Mouse (Mus musculus) heart, embryonic 13.5 days (tissue): Measurements from ENCODE around the gene Slc23a2. TPM values are rescaled to one million over a fixed set of nuclear protein-coding genes. Genes with fewer than 3 reads are reported as not detected.
A peak's percentile ranks its signal among the peaks of the same experiment; 100 is the strongest.

Experiments
- ATAC-seq: fragments of 200-750 bp; cut with Nextera tagmentation; 2 replicates; pipeline ENCODE4 v1.8.0; 2017; ENCODE audit warnings: moderate TSS enrichment; ENCODE audit not compliant: insufficient number of reproducible peaks, low FRiP score, low TSS enrichment; ENCODE audit errors: extremely low read depth
- H3K27ac ChIP-seq: fragments of 300-500 bp; sonication (generic); replicated peaks from 2 replicates; pipeline ENCODE4 v1.5.1; 2015; ENCODE audit warnings: moderate library complexity, mild to moderate bottlenecking, inconsistent platforms
- H3K27me3 ChIP-seq: fragments of 300-500 bp; sonication (generic); replicated peaks from 2 replicates; pipeline ENCODE4 v1.6.1; 2015; ENCODE audit warnings: mild to moderate bottlenecking, inconsistent platforms
- H3K36me3 ChIP-seq: fragments of 300-500 bp; sonication (generic); 2 replicates; pipeline ENCODE4 v1.6.1; 2015; ENCODE audit warnings: mild to moderate bottlenecking, inconsistent platforms
- H3K4me1 ChIP-seq: fragments of 300-500 bp; sonication (generic); 2 replicates; pipeline ENCODE4 v1.6.1; 2015; ENCODE audit warnings: inconsistent platforms
- H3K4me2 ChIP-seq: fragments of 300-500 bp; sonication (generic); 2 replicates; pipeline ENCODE4 v1.6.1; 2015; ENCODE audit warnings: inconsistent platforms, mild to moderate bottlenecking, moderate library complexity
- H3K4me3 ChIP-seq: fragments of 300-500 bp; sonication (generic); 2 replicates; pipeline ENCODE4 v1.5.1; 2015; ENCODE audit warnings: moderate library complexity, mild to moderate bottlenecking, inconsistent platforms
- H3K9ac ChIP-seq: fragments of 300-500 bp; sonication (generic); 2 replicates; pipeline ENCODE4 v1.6.1; 2015; ENCODE audit warnings: inconsistent platforms, mild to moderate bottlenecking, moderate library complexity
- H3K9me3 ChIP-seq: fragments of 300-500 bp; sonication (generic); 2 replicates; pipeline ENCODE4 v1.6.1; 2016; ENCODE audit warnings: inconsistent platforms
- WGBS: fragments of 180-500 bp; shearing (Covaris S2); methylation state at CpG from one replicate; pipeline ENCODE4 v1.1.7; 2015; ENCODE audit warnings: mixed read lengths; 5-methylcytosine and 5-hydroxymethylcytosine counted together
- polyA plus RNA-seq: library from polyadenylated mRNA; unstranded; fragments of >200 nt; fragmentation: Nextera tagmentation; extraction: Ambion mirVana; gene quantifications from 2 replicates; pipeline ENCODE4 v1.2.1, GENCODE M21; 2015

Slc23a2 gene
- polyA plus RNA-seq, 1 experiment from 2014 or later, result 9.2 TPM

- 82% methylated on average over 10 of the region's 10 CpGs for WGBS
- no peak overlapping the region for H3K4me2 ChIP-seq
- H3K4me1 ChIP-seq, result no peaks in the 10 kb centered on the region
- no peak overlapping the region for H3K9ac ChIP-seq
- H3K36me3 ChIP-seq, result peaks cover 55% of the 10 kb centered on the region
- ATAC-seq, result no peak
- H3K27me3 ChIP-seq, result no peaks in the 10 kb centered on the region
- no peak overlapping the region for H3K27ac ChIP-seq
- H3K9me3 ChIP-seq, result no peaks in the 10 kb centered on the region
- H3K4me3 ChIP-seq, result no peak overlapping the region
These were observed 74.7 kb downstream of the Slc23a2 start for GRCm38 (mm10) chr2:132069985-132070735.

- Histone ChIP-seq H3K4me2 (no peak overlapping the region; the same call in 1 of the 2 replicates), H3K36me3 (peaks cover 43% of the 10 kb centered on the region), H3K4me3 (no peak overlapping the region), H3K4me1 (peaks cover 16% of the 10 kb centered on the region), H3K9ac (0 out of 2 replicates have a peak overlapping the region, but pooled peaks have one; percentile 56), H3K9me3 (no peaks in the 10 kb centered on the region), H3K27me3 (no peaks in the 10 kb centered on the region), H3K27ac (peak overlapping the region; percentile 61)
- 62% methylated on average over 11 of the region's 11 CpGs for WGBS
- ATAC-seq, result no peak
These were observed 80.6 kb downstream of the Slc23a2 start for GRCm38 (mm10) chr2:132064185-132064831.

- H3K27me3 ChIP-seq, result no peaks in the 10 kb centered on the region
- no peak for ATAC-seq
- H3K4me3 ChIP-seq, result no peak overlapping the region
- WGBS, result 79% methylated on average over 3 of the region's 3 CpGs
- H3K4me1 ChIP-seq, result peaks cover 16% of the 10 kb centered on the region
- 0 out of 2 replicates have a peak overlapping the region, but pooled peaks have one; percentile 56 for H3K9ac ChIP-seq
- no peak overlapping the region; the same call in 1 of the 2 replicates for H3K4me2 ChIP-seq
- H3K27ac ChIP-seq, result peak overlapping the region; percentile 61
- H3K9me3 ChIP-seq, result no peaks in the 10 kb centered on the region
- peaks cover 49% of the 10 kb centered on the region for H3K36me3 ChIP-seq
These were observed 81.1 kb downstream of the Slc23a2 start for GRCm38 (mm10) chr2:132063776-132064175.

GRCm38 (mm10) chr2:132061884-132062283 lies 83.0 kb downstream of the Slc23a2 start:
- Histone ChIP-seq H3K36me3 (peaks cover 63% of the 10 kb centered on the region), H3K27ac (no peak overlapping the region), H3K9me3 (no peaks in the 10 kb centered on the region), H3K4me3 (no peak overlapping the region), H3K27me3 (no peaks in the 10 kb centered on the region), H3K4me2 (no peak overlapping the region), H3K4me1 (peaks cover 16% of the 10 kb centered on the region), H3K9ac (no peak overlapping the region)
- WGBS, result 94% methylated on average over 11 of the region's 11 CpGs
- ATAC-seq, result no peak

DNA sequence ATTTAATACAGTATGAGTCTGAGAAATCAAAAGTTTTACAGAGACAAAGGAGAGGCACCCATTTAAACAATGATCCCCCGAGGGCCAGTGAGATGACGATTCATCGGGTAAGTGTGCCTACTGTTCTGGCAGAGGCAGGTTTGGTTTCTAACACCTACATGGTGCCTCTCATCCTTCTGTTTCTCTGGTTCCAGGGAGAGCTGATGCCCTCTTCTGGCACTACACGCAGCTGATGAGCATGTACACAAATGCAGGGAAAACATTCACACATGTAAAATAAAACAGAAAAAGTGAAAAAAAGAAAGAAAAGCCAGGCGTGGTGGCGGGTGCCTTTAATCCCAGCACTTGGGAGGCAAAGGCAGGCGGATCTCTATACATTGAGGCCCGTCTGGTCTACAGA lies 85.0 kb downstream of the Slc23a2 start:
- Histone ChIP-seq H3K27me3 (no peaks in the 10 kb centered on the region), H3K36me3 (peaks cover 66% of the 10 kb centered on the region), H3K9me3 (no peaks in the 10 kb centered on the region), H3K27ac (no peak overlapping the region), H3K4me2 (no peak overlapping the region), H3K4me1 (peaks cover 34% of the 10 kb centered on the region), H3K9ac (no peak overlapping the region), H3K4me3 (no peak overlapping the region)
- WGBS, result 91% methylated on average over 8 of the region's 8 CpGs
- no peak for ATAC-seq

DNA sequence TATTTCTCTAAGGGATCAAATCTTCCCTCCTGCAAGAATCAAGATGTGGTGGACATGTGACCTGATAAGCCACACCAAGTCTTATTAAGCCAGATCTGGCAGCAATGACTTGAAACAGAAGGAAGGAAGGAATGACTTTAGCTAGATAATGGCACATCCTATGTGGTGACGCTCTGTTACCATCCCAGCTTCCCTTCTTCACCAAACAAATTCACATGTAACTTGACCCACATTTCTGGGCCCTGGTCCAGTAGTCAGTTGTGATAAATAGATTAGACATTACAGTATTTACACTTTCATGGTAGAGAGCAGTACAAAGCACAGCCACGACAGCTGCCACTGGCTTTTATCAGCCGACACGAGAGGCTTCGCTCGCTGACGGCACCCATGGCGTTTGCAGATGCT lies 89.6 kb downstream of the Slc23a2 start:
- Histone ChIP-seq H3K4me2 (peak overlapping the region; percentile 29; the same call in 1 of the 2 replicates), H3K9ac (no peak overlapping the region), H3K36me3 (peaks cover 46% of the 10 kb centered on the region), H3K4me3 (no peak overlapping the region), H3K27ac (peak overlapping the region; percentile 39), H3K9me3 (no peaks in the 10 kb centered on the region), H3K27me3 (no peaks in the 10 kb centered on the region), H3K4me1 (peaks cover 21% of the 10 kb centered on the region)
- ATAC-seq, result no peak; the same call in 1 of the 2 replicates
- 21% methylated on average over 8 of the region's 8 CpGs for WGBS

- no peak for ATAC-seq
- 90% methylated on average over 4 of the region's 4 CpGs for WGBS
These were observed 91.1 kb downstream of the Slc23a2 start for GRCm38 (mm10) chr2:132053824-132054223.

DNA sequence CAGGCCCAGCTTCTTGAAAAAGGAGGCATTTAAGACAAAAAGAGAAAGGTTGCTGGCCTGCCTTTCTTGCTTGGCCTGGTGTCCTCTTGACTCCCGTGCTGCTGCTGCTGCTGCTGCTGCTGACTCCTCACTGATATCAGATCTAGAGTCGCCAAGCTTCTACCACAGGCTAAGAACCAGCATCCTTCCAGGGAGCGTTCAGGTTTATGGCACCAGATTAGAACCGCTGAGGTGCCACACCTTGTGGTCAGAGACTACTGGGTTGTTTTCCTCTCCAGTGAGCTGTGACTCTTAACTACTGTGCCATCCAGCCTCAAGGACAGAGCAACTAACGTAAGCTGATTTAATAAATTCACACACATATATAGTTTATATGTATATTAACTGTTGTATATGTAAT lies 93.1 kb downstream of the Slc23a2 start:
- no peak overlapping the region for H3K4me2 ChIP-seq
- H3K9ac ChIP-seq, result no peak overlapping the region
- H3K36me3 ChIP-seq, result peaks cover 11% of the 10 kb centered on the region
- H3K4me3 ChIP-seq, result no peak overlapping the region
- 59% methylated on average over 5 of the region's 5 CpGs for WGBS
- no peaks in the 10 kb centered on the region for H3K9me3 ChIP-seq
- ATAC-seq, result no peak
- no peaks in the 10 kb centered on the region for H3K27me3 ChIP-seq
- peaks cover 28% of the 10 kb centered on the region for H3K4me1 ChIP-seq
- no peak overlapping the region for H3K27ac ChIP-seq

More at GRCm38 (mm10) chr2:132053824-132054223, 91.1 kb downstream of the Slc23a2 start:
- H3K36me3 ChIP-seq, result peaks cover 31% of the 10 kb centered on the region
- H3K27me3 ChIP-seq, result no peaks in the 10 kb centered on the region
- H3K9ac ChIP-seq, result no peak overlapping the region
- H3K4me1 ChIP-seq, result peaks cover 21% of the 10 kb centered on the region
- H3K9me3 ChIP-seq, result no peaks in the 10 kb centered on the region
- no peak overlapping the region for H3K4me3 ChIP-seq
- no peak overlapping the region for H3K4me2 ChIP-seq
- H3K27ac ChIP-seq, result no peak overlapping the region

DNA sequence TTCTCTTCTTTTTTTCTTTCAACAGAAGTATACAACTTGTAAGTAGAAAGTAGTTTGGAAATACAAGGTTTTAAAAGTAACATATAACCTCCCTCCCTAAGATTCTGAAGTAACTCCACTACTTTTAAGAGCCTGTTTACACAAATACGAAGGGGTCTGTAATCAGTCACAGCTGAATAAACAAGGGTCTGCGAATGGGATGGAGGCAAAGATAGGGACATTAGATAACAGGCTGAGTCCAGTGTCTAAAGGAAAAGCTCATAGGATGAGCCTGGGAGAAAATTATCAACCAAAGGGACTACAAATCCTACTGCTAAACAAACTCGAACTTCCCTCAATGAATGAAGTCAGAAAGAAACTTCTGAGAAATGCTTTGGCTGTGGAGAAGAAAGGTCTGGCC lies 95.0 kb downstream of the Slc23a2 start:
- 22% methylated on average over 3 of the region's 3 CpGs for WGBS
- no peaks in the 10 kb centered on the region for H3K27me3 ChIP-seq
- H3K4me1 ChIP-seq, result peaks cover 10% of the 10 kb centered on the region
- H3K4me2 ChIP-seq, result no peak overlapping the region
- no peak overlapping the region for H3K4me3 ChIP-seq
- H3K27ac ChIP-seq, result no peak overlapping the region
- no peak overlapping the region for H3K9ac ChIP-seq
- no peak for ATAC-seq
- no peaks in the 10 kb centered on the region for H3K36me3 ChIP-seq
- no peaks in the 10 kb centered on the region for H3K9me3 ChIP-seq

DNA sequence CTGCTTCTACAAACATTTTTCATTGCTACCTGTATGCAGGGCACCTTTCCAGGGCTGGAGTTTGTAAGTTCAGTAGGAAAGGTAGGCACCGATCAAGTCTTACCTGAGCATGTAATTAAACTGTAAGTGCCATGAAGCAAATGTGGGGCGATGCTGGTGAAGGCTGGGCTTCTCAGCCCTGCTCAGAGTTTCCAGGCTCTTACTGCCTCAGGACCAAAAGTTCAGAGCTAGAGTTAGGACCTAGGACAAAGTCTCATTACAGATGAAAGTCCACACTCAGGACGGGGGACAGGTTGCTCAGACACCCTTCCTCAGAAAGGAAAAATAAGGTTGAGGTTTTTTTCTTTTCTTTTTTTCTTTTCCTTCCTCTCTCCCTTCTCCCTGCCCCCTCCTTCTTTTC lies 95.4 kb downstream of the Slc23a2 start:
- Histone ChIP-seq H3K27ac (no peak overlapping the region), H3K27me3 (no peaks in the 10 kb centered on the region), H3K4me3 (no peak overlapping the region), H3K4me1 (peaks cover 7% of the 10 kb centered on the region), H3K4me2 (no peak overlapping the region), H3K9ac (no peak overlapping the region), H3K9me3 (no peaks in the 10 kb centered on the region), H3K36me3 (no peaks in the 10 kb centered on the region)
- ATAC-seq, result no peak
- WGBS, result 73% methylated on average over 3 of the region's 3 CpGs

DNA sequence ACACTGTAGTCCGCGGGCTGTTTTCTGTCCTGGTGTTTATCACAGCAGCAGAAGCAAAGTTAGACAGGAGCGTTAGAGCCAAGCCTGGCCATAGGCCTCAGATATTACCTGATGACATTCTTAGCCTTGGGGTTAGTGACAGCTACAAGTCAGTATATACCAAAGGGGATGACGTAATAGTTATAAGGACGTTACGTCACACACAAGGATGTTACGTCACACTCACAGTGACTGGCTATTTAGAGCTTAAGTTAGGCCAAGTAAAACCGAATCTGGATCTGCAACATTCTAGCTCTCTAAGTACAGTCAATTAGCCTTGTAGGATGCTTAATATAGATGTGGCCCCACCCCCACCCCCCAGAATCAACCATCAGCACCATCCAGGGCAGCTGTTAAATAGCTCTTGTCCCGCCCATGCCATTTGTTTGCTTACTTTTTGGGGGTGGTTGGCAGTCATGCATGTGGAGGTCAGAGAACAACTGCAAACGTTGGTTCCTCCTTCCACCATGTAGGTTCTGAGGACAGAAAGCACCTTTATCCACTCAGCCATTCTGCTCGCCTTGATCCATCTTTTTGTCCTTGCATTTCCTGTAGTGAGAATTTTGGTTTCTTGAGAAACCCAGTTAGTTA lies 96.7 kb downstream of the Slc23a2 start:
- peaks cover 15% of the 10 kb centered on the region for H3K4me1 ChIP-seq
- H3K4me2 ChIP-seq, result no peak overlapping the region
- WGBS, result 65% methylated on average over 11 of the region's 11 CpGs
- H3K4me3 ChIP-seq, result no peak overlapping the region
- H3K27ac ChIP-seq, result no peak overlapping the region
- H3K9me3 ChIP-seq, result no peaks in the 10 kb centered on the region
- H3K9ac ChIP-seq, result no peak overlapping the region
- ATAC-seq, result no peak
- H3K27me3 ChIP-seq, result no peaks in the 10 kb centered on the region
- no peaks in the 10 kb centered on the region for H3K36me3 ChIP-seq
